Mouse (Mus musculus) limb, embryonic 15.5 days (tissue): ENCODE measurements around the gene Entpd7. TPM values are rescaled to one million over a fixed set of nuclear protein-coding genes. Genes with fewer than 3 reads are reported as not detected.

Experiments used
- ATAC-seq: fragments of 200-750 bp; cut with Nextera tagmentation; 2 replicates; pipeline ENCODE4 v1.8.0; 2017; ENCODE audit warnings: low read depth, moderate TSS enrichment; ENCODE audit not compliant: insufficient number of reproducible peaks, low FRiP score, low TSS enrichment
- H3K27ac ChIP-seq: fragments of 300-500 bp; sonication (generic); 2 replicates; pipeline ENCODE4 v1.5.1; 2015; ENCODE audit warnings: moderate library complexity, mild to moderate bottlenecking, inconsistent platforms
- H3K27me3 ChIP-seq: fragments of 300-500 bp; sonication (generic); 2 replicates; pipeline ENCODE4 v1.6.1; 2015; ENCODE audit warnings: inconsistent platforms
- H3K36me3 ChIP-seq: fragments of 300-500 bp; sonication (generic); 2 replicates; pipeline ENCODE4 v1.6.1; 2015; ENCODE audit warnings: inconsistent platforms
- H3K4me1 ChIP-seq: fragments of 300-500 bp; sonication (generic); 2 replicates; pipeline ENCODE4 v1.6.1; 2015; ENCODE audit warnings: inconsistent platforms
- H3K4me2 ChIP-seq: fragments of 300-500 bp; sonication (generic); 2 replicates; pipeline ENCODE4 v1.6.1; 2015; ENCODE audit warnings: mild to moderate bottlenecking, inconsistent platforms
- H3K4me3 ChIP-seq: fragments of 300-500 bp; sonication (generic); 2 replicates; pipeline ENCODE4 v1.5.1; 2015; ENCODE audit warnings: mild to moderate bottlenecking, inconsistent platforms
- H3K9ac ChIP-seq: fragments of 300-500 bp; sonication (generic); 2 replicates; pipeline ENCODE4 v1.6.1; 2015; ENCODE audit warnings: inconsistent platforms
- H3K9me3 ChIP-seq: fragments of 300-500 bp; sonication (generic); 2 replicates; pipeline ENCODE4 v1.6.1; 2016; ENCODE audit warnings: inconsistent platforms
- WGBS: fragments of 180-500 bp; shearing (Covaris S2); methylation state at CpG from one replicate; pipeline ENCODE4 v1.1.7; 2015; 5-methylcytosine and 5-hydroxymethylcytosine counted together
- polyA plus RNA-seq: library from polyadenylated mRNA; unstranded; fragments of >200 nt; fragmentation: Nextera tagmentation; extraction: Ambion mirVana; gene quantifications from 2 replicates; pipeline ENCODE4 v1.2.1, GENCODE M21; 2015

Entpd7 gene
- polyA plus RNA-seq, 1 experiment from 2014 or later, result 9.9 TPM

GRCm38 (mm10) chr19:43708206-43708605, 18.7 kb downstream of the Entpd7 start:
- peaks cover 45% of the 10 kb centered on the region for H3K36me3 ChIP-seq
- WGBS, result 71% methylated on average over 7 of the region's 7 CpGs
- no peak for ATAC-seq

GRCm38 (mm10) chr19:43709317-43709716, 19.8 kb downstream of the Entpd7 start:
- H3K9ac ChIP-seq, result no peak overlapping the region
- no peak overlapping the region for H3K27ac ChIP-seq
- H3K9me3 ChIP-seq, result no peaks in the 10 kb centered on the region
- H3K4me2 ChIP-seq, result no peak overlapping the region
- no peaks in the 10 kb centered on the region for H3K4me1 ChIP-seq
- ATAC-seq, result no peak
- H3K36me3 ChIP-seq, result peaks cover 40% of the 10 kb centered on the region
- WGBS, result 81% methylated on average over 8 of the region's 8 CpGs
- no peak overlapping the region for H3K4me3 ChIP-seq
- no peaks in the 10 kb centered on the region for H3K27me3 ChIP-seq

More at GRCm38 (mm10) chr19:43708206-43708605, 18.7 kb downstream of the Entpd7 start:
- Histone ChIP-seq H3K9me3 (no peaks in the 10 kb centered on the region), H3K27ac (no peak overlapping the region), H3K27me3 (no peaks in the 10 kb centered on the region), H3K4me2 (no peak overlapping the region), H3K4me3 (no peak overlapping the region), H3K9ac (no peak overlapping the region), H3K4me1 (no peaks in the 10 kb centered on the region)

- H3K4me2 ChIP-seq, result no peak overlapping the region
- 54% methylated on average over 22 of the region's 22 CpGs for WGBS
- no peak overlapping the region for H3K27ac ChIP-seq
- no peak for ATAC-seq
- H3K36me3 ChIP-seq, result peaks cover 21% of the 10 kb centered on the region
- no peaks in the 10 kb centered on the region for H3K27me3 ChIP-seq
- H3K4me1 ChIP-seq, result no peaks in the 10 kb centered on the region
- H3K9ac ChIP-seq, result no peak overlapping the region
- no peak overlapping the region for H3K4me3 ChIP-seq
- no peaks in the 10 kb centered on the region for H3K9me3 ChIP-seq
Observed at GRCm38 (mm10) chr19:43711159-43711916, 21.9 kb downstream of the Entpd7 start.

- 81% methylated on average over 5 of the region's 5 CpGs for WGBS
- Histone ChIP-seq H3K27me3 (no peaks in the 10 kb centered on the region), H3K4me2 (no peak overlapping the region), H3K9me3 (no peaks in the 10 kb centered on the region), H3K9ac (no peak overlapping the region), H3K27ac (no peak overlapping the region), H3K36me3 (peaks cover 16% of the 10 kb centered on the region), H3K4me1 (no peaks in the 10 kb centered on the region), H3K4me3 (no peak overlapping the region)
- no peak for ATAC-seq
Observed at GRCm38 (mm10) chr19:43711971-43712370, 22.5 kb downstream of the Entpd7 start.

DNA sequence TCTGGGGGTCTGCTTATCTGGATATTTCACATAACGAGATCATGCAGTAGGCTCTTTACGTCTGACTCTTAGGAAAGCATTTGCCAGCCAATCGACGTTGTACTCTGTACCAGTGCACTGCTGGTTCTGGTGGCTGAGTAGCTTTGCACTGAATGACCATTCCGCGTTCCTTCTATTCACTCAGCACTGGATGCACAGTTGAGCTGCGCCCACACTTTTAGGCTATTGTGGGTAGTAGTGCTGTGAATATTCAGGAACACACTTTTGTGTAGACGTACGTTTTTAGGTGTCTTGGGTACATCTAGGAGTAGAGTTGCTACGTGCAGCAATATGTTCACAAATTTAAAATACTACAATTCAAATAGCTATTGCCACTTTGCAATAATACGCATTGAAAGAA, 30.6 kb downstream of the Entpd7 start:
- H3K9ac ChIP-seq, result no peak overlapping the region
- H3K27ac ChIP-seq, result no peak overlapping the region
- WGBS, result 94% methylated on average over 11 of the region's 11 CpGs
- no peak overlapping the region for H3K4me3 ChIP-seq
- H3K36me3 ChIP-seq, result peaks cover 49% of the 10 kb centered on the region
- H3K9me3 ChIP-seq, result no peaks in the 10 kb centered on the region
- H3K27me3 ChIP-seq, result no peaks in the 10 kb centered on the region
- no peak for ATAC-seq
- no peak overlapping the region for H3K4me2 ChIP-seq
- no peaks in the 10 kb centered on the region for H3K4me1 ChIP-seq

- H3K27ac ChIP-seq, result no peak overlapping the region
- H3K4me1 ChIP-seq, result no peaks in the 10 kb centered on the region
- H3K27me3 ChIP-seq, result no peaks in the 10 kb centered on the region
- H3K4me2 ChIP-seq, result no peak overlapping the region
- H3K9ac ChIP-seq, result no peak overlapping the region
- H3K9me3 ChIP-seq, result no peaks in the 10 kb centered on the region
- no peak overlapping the region for H3K4me3 ChIP-seq
- H3K36me3 ChIP-seq, result peaks cover 69% of the 10 kb centered on the region
- ATAC-seq, result no peak
- WGBS, result 80% methylated on average over 8 of the region's 8 CpGs
Observed at GRCm38 (mm10) chr19:43722891-43723290, 33.4 kb downstream of the Entpd7 start.

DNA sequence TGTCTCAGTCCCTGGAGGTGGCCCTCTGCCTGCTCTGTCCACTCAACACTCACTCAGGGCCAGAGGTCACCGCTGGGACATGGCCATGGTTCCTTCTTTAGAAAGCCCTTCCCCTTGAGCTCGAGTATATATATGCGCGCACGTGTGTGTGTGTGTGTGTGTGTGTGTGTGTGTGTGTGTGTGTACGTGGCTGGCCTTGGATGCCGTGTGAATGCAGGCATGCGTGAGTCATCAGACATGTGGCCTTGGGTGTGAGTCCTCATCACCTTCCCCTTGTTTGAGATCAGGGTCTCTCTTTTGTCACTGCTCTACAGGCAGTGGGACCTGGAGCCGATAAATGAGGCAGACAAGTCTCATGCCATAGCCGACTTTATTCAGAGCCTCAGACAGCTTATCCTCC, 34.0 kb downstream of the Entpd7 start:
- Histone ChIP-seq H3K4me2 (no peak overlapping the region), H3K27ac (no peak overlapping the region), H3K9ac (no peak overlapping the region), H3K4me1 (no peaks in the 10 kb centered on the region), H3K36me3 (peaks cover 69% of the 10 kb centered on the region), H3K4me3 (no peak overlapping the region), H3K27me3 (no peaks in the 10 kb centered on the region), H3K9me3 (no peaks in the 10 kb centered on the region)
- no peak for ATAC-seq
- WGBS, result 82% methylated on average over 10 of the region's 10 CpGs

GRCm38 (mm10) chr19:43724194-43724593, 34.7 kb downstream of the Entpd7 start:
- Histone ChIP-seq H3K4me1 (no peaks in the 10 kb centered on the region), H3K9ac (no peak overlapping the region), H3K36me3 (peaks cover 71% of the 10 kb centered on the region), H3K27me3 (no peaks in the 10 kb centered on the region), H3K9me3 (no peaks in the 10 kb centered on the region), H3K4me2 (no peak overlapping the region), H3K4me3 (no peak overlapping the region), H3K27ac (no peak overlapping the region)
- no peak for ATAC-seq
- 92% methylated on average over 20 of the region's 20 CpGs for WGBS

- 82% methylated on average over 7 of the region's 7 CpGs for WGBS
- no peak overlapping the region for H3K27ac ChIP-seq
- H3K9ac ChIP-seq, result no peak overlapping the region
- no peak overlapping the region for H3K4me3 ChIP-seq
- no peaks in the 10 kb centered on the region for H3K9me3 ChIP-seq
- H3K36me3 ChIP-seq, result peaks cover 75% of the 10 kb centered on the region
- no peak for ATAC-seq
- no peaks in the 10 kb centered on the region for H3K27me3 ChIP-seq
- no peaks in the 10 kb centered on the region for H3K4me1 ChIP-seq
- H3K4me2 ChIP-seq, result no peak overlapping the region
Observed at GRCm38 (mm10) chr19:43724821-43725220, 35.3 kb downstream of the Entpd7 start.

- ATAC-seq, result no peak
- Histone ChIP-seq H3K36me3 (peaks cover 72% of the 10 kb centered on the region), H3K4me3 (no peak overlapping the region), H3K9ac (no peak overlapping the region), H3K9me3 (no peaks in the 10 kb centered on the region), H3K4me2 (no peak overlapping the region), H3K27ac (no peak overlapping the region), H3K27me3 (no peaks in the 10 kb centered on the region), H3K4me1 (no peaks in the 10 kb centered on the region)
- 93% methylated on average over 15 of the region's 15 CpGs for WGBS
Observed at GRCm38 (mm10) chr19:43726510-43727146, 37.2 kb downstream of the Entpd7 start.

GRCm38 (mm10) chr19:43729296-43730036, 40.0 kb downstream of the Entpd7 start:
- Histone ChIP-seq H3K9me3 (no peaks in the 10 kb centered on the region), H3K27ac (no peak overlapping the region), H3K4me1 (no peaks in the 10 kb centered on the region), H3K4me3 (peak overlapping the region; percentile 10), H3K4me2 (peak overlapping the region; percentile 23), H3K36me3 (peaks cover 56% of the 10 kb centered on the region), H3K9ac (no peak overlapping the region), H3K27me3 (no peaks in the 10 kb centered on the region)
- 55% methylated on average over 22 of the region's 22 CpGs for WGBS
- ATAC-seq, result no peak

GRCm38 (mm10) chr19:43730037-43730428, 40.6 kb downstream of the Entpd7 start:
- H3K36me3 ChIP-seq, result peaks cover 59% of the 10 kb centered on the region

More at GRCm38 (mm10) chr19:43730037-43730428, 40.6 kb downstream of the Entpd7 start:
- ATAC-seq, result no peak
- no peaks in the 10 kb centered on the region for H3K27me3 ChIP-seq
- 34% methylated on average over 8 of the region's 8 CpGs for WGBS
- no peaks in the 10 kb centered on the region for H3K4me1 ChIP-seq
- H3K9ac ChIP-seq, result no peak overlapping the region
- H3K9me3 ChIP-seq, result no peaks in the 10 kb centered on the region
- H3K4me3 ChIP-seq, result peak overlapping the region; percentile 10
- no peak overlapping the region for H3K27ac ChIP-seq
- H3K4me2 ChIP-seq, result peak overlapping the region; percentile 23
